Mouse (Mus musculus) frontal cortex, adult 2 months (tissue): ENCODE data around the gene Uxt. TPM values are rescaled to one million over a fixed set of nuclear protein-coding genes. Genes with fewer than 3 reads are reported as not detected.
A peak's percentile ranks its signal among the peaks of the same experiment; 100 is the strongest.

Source experiments
- DNase-seq, 2 experiments: peaks; one replicate each; pipeline ENCODE4 v3.0.0; 2022; ENCODE audit warnings: low spot score in 1 of 2; ENCODE audit errors: extremely low spot score in 1 of 2
- polyA plus RNA-seq: library from polyadenylated mRNA; depleted of rRNA; stranded (reverse); fragments of >200 nt; gene quantifications from 2 replicates; pipeline ENCODE4 v1.2.3, GENCODE M21; 2012; rRNA removed

The Uxt gene
- 15.0 and 17.7 TPM in 2 replicates for polyA plus RNA-seq

DNA sequence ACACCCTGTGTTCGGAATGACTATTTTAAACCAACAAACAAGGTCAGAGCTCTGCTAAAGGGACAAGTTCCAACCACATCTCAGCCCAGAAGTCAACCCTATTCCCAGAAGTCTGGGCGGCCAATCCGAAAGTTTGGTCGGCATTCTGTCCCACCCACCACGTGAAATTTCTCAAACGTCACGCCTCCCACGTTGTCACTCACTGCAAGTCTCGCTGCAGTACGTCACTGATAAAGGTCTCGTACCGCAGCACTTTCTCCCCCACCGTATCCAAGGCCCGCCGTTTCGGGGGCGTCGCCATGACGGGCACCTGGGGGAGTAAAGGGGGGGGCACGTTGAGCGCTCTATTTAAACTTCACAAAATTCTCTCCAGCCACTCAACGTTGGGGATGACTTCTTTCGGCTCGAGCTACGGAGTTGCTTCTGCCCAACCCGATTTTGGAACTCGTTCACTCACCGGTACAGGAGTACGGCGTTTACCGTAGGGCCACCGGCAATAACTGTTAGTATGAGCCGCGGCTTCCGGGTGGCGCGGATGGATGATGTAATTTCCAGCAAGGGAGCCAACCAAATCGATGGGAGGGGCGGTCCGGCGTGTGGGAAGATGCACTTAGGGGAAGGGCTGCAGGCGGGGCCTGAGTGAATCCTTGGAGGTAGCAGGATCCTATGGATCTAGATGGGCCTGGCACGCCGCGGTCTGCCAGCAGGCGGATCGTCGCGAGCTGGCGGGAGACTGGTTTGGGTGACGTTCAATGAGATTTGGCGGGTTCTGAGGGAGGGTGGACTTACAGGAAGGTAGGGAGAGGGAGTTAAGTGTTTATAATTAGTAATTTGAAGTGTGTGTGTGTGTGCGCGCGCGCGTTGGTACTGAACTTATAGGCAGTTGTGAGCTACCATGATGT lies at the start of gene Uxt:
Uxt (minus strand) TSS at position 541 of the 902 bp plus-strand sequence.
- peak; percentile 85 to 92 for DNase-seq

DNA sequence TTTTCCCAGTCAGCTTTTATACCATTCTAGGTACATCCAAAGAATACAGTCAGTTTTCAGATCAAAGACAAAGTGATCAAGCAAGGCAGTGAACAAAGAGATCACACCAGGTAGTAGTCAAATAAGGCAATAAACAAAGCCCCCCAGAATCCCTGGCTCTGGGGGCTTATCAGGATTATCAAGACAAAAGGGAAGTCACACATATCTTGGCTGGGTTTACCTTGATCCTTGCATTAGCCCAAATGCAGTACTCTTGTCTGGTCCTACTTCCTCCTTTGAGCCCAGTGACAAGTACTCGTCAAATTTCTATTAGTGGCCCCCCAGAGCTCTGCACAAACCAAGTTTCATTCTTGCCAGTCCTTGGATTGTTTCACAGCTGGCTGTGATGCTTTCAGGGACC lies 19.1 kb upstream of the Uxt start:
- DNase-seq = no peak

DNA sequence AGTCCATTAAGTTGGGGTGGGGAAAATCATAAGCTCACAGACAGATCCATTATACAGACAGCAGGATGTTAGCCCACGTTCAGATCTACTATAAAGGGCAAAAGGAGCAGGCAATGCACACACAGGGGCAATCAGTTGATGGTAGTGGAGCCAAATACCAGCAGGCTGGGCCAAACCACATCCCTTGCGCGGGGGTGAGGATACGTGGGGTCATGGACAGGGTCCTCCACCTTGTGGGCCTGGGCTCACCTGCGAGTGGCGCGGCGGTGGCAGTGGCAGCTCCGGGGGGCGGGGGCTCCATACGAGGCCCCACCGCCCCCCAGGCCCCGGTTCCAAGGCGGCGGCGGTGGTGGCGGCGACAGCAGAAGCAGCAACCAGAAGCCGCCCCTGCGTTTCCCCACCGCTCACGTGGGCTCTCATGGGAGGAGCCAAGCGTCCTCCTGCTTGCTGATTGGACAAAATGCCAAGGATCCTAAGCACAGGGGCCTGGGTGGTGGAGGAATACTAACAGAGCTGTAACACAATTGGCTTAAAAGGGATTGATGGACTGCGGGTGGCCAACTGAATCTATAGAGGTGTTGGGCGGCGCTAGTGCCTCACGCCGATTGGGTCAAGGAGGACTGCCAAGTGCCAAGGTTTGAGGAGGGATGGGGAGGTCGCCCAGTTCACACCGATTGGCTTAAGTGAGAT lies 11.5 kb downstream of the Uxt start, which contains the start of gene Elk1:
Elk1 (minus strand) TSS at position 418 of the 690 bp plus-strand sequence.
- DNase-seq = peak; percentile 85 to 87

DNA sequence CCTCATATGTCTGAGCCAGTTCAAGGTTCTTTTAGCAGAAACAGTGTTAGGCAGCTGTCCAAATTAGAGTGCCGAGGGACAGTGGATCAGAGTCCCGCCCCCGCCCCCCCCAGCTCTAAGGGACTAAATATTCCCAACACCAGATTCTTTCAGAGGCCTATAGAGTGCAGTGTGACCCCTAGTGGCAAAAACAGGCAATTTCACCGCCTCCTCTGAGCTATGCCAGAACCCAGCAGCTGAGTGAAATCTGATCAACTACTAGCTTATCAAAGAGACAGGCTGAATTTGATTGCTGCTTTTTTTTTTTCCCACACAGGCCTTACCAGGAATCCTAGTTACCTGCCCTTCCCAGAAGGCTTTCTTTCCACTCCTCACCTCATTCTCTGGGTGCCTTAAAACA lies 15.8 kb downstream of the Uxt start:
- DNase-seq = peak; percentile 28 to 80

DNA sequence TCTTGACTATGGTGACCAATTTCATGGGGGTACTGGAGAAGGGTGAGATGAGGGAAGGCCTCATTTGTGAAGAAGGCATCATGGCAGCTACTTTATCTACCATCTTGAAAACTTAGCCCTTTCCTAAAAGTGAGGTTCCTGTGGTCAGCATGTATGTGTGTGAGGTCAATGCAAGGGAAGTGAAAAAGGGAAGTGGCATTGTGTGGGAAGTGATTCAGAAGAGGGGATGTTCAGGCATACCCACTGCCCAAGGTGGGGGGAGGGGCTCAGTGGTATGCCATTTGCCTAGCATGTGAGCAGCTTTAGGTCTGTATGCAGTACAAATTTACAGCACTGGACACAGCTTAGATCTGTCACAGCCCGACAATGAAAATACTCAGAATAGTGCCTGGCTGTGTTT lies 29.9 kb downstream of the Uxt start:
- no peak for DNase-seq

DNA sequence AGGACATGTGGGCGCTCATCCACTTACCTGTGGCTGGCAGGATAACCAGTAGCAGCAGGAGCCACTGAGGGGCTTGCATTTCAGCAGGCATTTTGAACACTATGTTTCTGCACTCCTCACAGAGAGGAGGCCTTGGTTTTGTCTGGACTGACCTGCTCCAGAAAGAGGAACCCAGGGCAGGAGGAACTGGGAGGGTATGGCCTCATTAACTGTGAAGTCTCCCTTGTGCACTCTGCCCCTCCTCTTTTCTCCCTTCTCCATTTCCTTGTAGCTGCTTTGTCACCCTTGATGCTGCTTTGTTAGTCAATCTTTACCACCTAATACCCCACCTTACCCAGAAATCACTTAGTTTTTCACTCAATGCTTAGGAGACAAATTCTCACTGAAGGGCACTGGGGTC lies 30.5 kb downstream of the Uxt start, which contains the start of gene Cfp:
Cfp (minus strand) TSS at position 192 of the 400 bp plus-strand sequence.
- DNase-seq = no peak

DNA sequence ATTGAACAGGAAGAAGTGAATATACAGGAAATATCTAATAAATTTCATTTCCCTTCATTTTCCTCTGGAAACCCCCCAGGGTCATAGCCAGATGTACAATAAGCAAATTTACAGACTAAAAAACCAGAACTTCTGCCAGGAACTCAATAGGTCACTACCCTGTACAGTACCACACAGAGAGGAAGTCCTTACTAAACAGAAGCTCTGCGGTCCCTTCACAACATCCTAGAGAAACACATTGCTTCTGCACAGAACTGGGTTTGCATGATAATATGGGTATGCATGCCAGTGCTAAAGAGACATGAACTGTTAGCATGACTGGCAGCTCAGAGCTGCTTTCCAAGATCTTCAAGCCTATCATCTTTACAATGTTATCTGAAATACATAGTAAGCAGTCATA lies 32.0 kb downstream of the Uxt start:
- no peak for DNase-seq

DNA sequence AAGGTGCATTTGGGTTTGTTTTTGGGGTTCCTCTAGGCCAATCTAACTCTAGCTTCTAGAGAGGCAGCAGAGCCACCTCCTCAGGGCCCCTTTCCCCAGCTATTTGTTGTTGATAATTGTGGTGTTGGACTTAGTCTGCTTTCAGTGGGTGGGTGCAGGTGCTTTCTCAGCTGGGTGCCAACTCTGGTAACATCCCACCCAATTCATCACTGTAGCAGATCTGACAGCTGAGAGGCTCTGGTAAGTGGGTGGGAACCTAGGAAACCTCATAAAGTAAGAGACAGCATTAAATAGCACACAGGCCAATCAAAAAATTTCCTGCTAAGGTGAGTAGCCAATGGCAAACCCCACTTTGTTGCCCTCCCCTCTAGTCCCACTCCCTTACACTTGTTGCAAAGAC lies 36.8 kb downstream of the Uxt start:
- no peak for DNase-seq

DNA sequence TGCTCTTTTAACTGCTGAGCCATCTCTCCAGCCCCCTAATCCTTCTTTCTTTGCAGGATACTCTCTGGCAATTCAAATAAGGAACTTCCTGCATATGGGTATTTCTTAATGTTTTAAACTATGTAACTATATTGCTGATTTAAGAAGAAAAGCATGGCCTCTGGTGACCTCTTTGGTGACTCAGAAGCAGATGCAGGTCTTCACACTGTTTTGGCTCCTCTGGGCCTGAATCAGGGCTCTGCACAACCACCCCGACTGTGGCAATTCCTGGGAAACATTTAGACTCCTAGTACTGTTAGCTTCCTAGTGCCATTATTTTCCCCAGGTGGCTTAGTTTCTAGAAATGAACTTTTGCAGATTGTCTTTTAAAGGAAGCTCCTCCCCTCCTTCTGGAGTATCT lies 38.3 kb downstream of the Uxt start:
- DNase-seq = no peak

DNA sequence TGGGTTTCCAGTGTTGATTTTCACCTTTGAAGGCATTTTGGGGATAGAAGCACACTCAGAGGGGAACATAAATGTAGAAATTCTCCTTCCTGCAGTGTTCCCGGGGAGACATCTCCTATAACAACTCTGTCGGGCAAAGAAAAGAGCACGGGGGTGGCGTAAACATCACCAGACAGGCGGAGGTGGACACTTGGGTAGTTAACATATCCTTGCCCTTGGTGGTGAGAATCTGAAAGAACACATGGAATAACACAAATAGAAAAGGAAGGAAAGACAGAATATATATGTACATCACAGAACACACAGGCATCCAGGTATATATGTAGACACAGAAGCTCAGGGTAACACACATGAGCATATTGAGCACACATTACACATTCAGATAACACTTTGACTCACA lies 40.5 kb downstream of the Uxt start:
- DNase-seq = peak; percentile 26 to 33

DNA sequence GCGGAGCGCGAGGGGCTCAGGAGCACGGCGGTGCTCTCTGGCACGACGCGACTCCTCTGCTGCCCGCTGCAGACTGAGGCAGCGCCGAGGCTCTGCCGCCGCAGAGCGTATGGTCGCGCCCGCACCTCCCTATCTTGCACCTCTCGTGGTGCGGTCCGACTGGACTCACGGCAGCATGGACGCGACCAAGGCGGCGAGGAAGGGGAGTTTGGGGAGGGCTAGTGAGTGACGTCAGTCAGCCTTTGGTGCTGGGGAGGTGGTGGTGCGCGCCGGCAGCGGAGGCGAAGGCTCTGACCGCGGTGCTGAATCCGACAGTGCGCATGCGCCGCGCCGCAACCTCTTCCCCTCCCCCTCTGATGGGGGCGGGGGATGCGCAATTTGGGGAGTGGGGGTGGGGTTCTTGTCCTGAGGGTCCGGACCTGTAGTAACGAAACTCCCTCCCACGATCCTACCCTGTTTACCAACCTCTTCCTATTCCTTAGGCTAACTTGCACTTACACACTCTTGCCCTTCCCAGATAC lies 40.9 kb downstream of the Uxt start, which contains the start of gene Syn1:
Syn1 (minus strand) TSS at position 161 of the 521 bp plus-strand sequence.
- peak; percentile 71 to 85 for DNase-seq

DNA sequence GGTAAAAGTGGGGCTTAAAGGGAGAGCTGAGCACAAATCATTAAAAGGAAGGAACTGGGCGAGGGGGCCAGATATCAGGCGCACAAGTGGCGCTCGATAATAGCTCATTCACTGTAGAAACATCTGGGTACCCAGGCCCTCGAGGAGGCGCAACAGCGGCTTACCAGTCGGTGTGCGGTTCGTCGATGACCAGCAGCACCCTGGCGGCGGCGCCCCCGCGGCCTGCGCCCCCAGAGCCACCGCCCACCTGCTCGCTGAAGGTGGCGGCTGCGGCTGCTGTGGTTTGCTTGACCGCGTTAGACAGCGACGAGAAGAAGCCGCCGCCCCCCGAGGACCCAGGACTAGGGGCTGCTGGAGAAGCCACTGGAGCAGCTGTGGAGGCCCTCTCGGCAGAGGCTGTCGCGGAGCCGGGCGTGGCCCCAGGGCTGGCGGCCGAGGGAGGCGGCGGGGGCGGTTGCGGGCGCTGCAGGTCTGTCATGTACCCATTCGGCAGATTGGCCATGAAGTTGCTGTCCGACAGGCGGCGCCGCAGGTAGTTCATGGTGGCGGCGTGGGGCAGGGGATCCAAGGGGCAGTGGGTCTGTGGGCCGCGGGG lies 41.5 kb downstream of the Uxt start:
- no peak for DNase-seq

DNA sequence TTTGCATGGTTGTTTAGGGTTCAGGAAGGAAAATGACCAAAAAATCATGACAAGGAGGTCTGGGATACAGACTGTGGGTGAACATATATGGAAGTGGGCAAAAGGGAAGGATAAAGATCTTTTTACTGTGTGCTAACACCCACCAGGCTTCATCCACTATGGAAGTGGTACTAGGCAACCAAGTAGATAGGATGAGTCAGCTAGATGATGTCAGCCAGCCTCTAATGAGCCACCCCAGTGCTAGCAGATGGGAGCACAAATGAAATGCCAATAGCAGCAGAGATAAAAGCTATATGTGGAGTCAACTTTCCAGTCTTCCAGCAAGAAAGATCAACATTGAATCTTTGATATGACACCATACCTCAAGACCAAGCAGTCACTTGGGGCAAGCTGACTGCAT lies 46.7 kb downstream of the Uxt start:
- peak; percentile 26 to 55 for DNase-seq

DNA sequence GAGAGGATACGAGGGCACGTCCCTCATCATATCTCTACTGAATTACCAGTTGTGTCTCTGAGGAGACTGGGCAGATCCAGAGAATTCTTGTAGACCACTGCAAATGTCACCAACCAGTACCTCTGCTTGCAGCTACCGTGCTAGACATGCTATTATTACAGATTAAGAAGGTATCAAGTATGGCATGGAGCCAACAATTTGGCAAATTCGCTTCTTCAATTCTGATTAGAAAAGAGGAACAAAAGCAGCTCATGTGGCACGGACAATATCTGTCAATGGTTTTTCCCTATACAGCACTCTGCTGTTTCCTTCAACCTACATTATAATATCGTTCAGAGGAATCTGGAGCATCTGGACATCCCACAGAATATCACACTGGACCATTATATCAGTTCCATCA lies 48.1 kb downstream of the Uxt start:
- DNase-seq = no peak

DNA sequence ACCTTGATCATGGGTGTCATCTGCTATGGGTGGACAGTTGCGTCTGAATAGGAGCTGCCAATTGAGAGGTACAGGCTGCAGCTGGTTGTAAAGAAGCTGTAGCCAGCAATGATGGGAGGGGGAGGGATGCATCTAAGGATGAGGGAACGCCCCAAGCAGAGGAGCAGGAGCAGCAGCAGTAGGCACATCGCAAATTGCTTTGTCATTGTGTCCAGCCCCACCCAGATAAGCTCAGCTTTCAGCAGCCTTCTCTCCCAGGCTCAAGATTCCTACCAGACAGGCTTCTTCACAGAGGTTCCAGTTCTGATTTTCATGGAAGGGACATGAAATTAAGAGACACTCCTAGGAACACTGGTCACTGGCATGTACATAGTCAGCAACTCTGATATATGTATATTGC lies 51.7 kb downstream of the Uxt start:
- DNase-seq = no peak

Other genes with a start within 250 kb of the Uxt start
- gene Araf, start 164.2 kb downstream of the Uxt start, polyA plus RNA-seq = 232 and 257 TPM in 2 replicates
- gene Timp1, start 91.9 kb downstream of the Uxt start, polyA plus RNA-seq = 1.5 and 1.6 TPM in 2 replicates
- 273 and 320 TPM in 2 replicates for gene Syn1, start 41.0 kb downstream of the Uxt start, polyA plus RNA-seq
- 19.2 and 21.8 TPM in 2 replicates for gene Cfp, start 30.5 kb downstream of the Uxt start, polyA plus RNA-seq
- 36.0 and 39.1 TPM in 2 replicates for gene Elk1, start 11.4 kb downstream of the Uxt start, polyA plus RNA-seq
- gene Zfp182, start 100.3 kb upstream of the Uxt start, polyA plus RNA-seq = 9.6 and 10.2 TPM in 2 replicates
- gene Spaca5, start 106.4 kb upstream of the Uxt start, polyA plus RNA-seq = not detected in 2 replicates
- 1.6 and 1.8 TPM in 2 replicates for gene Zfp300, start 127.5 kb upstream of the Uxt start, polyA plus RNA-seq
- gene Ssxa1, start 153.8 kb upstream of the Uxt start, polyA plus RNA-seq = not detected in 2 replicates
- gene Gm21876, start 213.6 kb upstream of the Uxt start, polyA plus RNA-seq = not detected in 2 replicates